Mouse (Mus musculus) C2C12 (cell line): ENCODE measurements around the gene Pbld1. TPM values are rescaled to one million over a fixed set of nuclear protein-coding genes. Genes with fewer than 3 reads are reported as not detected.

Experiments
- H3K27me3 ChIP-seq: one replicate; pipeline ENCODE4 v1.6.1; 2011; ENCODE audit not compliant: control insufficient read depth, insufficient read depth, insufficient read length
- H3K36me3 ChIP-seq: one replicate; pipeline ENCODE4 v1.6.1; 2011; ENCODE audit not compliant: control insufficient read depth, insufficient read depth
- H3K4me3 ChIP-seq: one replicate; pipeline ENCODE4 v1.5.1; 2011; ENCODE audit warnings: mild to moderate bottlenecking, control low read depth; ENCODE audit not compliant: poor library complexity, insufficient read depth, severe bottlenecking
- H3K79me2 ChIP-seq: one replicate; pipeline ENCODE4 v1.6.1; 2011; ENCODE audit not compliant: control insufficient read depth, insufficient read depth
- H3K79me3 ChIP-seq: one replicate; pipeline ENCODE4 v1.6.1; 2011; ENCODE audit warnings: low read depth, control low read depth
- H3ac ChIP-seq: one replicate; pipeline ENCODE3; 2011; ENCODE audit warnings: low read depth; ENCODE audit not compliant: control insufficient read depth, insufficient read length
- CEBPB ChIP-seq: IDR thresholded peaks from one replicate; pipeline ENCODE4 v1.6.1; 2011; ENCODE audit warnings: low read depth, mild to moderate bottlenecking, control low read depth, moderate library complexity
- CTCF ChIP-seq: IDR thresholded peaks from one replicate; pipeline ENCODE4 v1.5.1; 2011; ENCODE audit not compliant: control insufficient read depth, insufficient read depth, insufficient read length
- FOSL1 ChIP-seq: IDR thresholded peaks from one replicate; pipeline ENCODE4 v1.8.0; 2011; ENCODE audit warnings: mild to moderate bottlenecking, low read length; ENCODE audit not compliant: poor library complexity, insufficient read depth, severe bottlenecking
- MAX ChIP-seq: IDR thresholded peaks from one replicate; pipeline ENCODE4 v1.6.1; 2011; ENCODE audit warnings: mild to moderate bottlenecking, control low read depth
- MYOD1 ChIP-seq: IDR thresholded peaks from one replicate; pipeline ENCODE4 v1.6.1; 2011; ENCODE audit warnings: low read depth; ENCODE audit not compliant: control insufficient read depth, insufficient read length
- MYOG ChIP-seq: IDR thresholded peaks from one replicate; pipeline ENCODE4 v1.6.1; 2011; ENCODE audit not compliant: control insufficient read depth, insufficient read length; ENCODE audit errors: extremely low read depth
- USF1 ChIP-seq: IDR thresholded peaks from one replicate; pipeline ENCODE4 v1.6.1; 2011; ENCODE audit warnings: low read depth, mild to moderate bottlenecking, control low read depth, moderate library complexity
- long read RNA-seq, 2 experiments: library from polyadenylated mRNA; unstranded; transcript quantifications; one replicate each; pipeline ENCODE4 v2.0.0; 2019 to 2020
- polyA plus RNA-seq: library from polyadenylated mRNA; unstranded; fragments of >200 nt; fragmentation: generic; extraction: Trizol; gene quantifications from one replicate; pipeline ENCODE4 v1.2.1, GENCODE M21; 2012; ENCODE audit warnings: missing spikeins

Pbld1 gene
- polyA plus RNA-seq = 1.4 TPM
- long read RNA-seq, experiment 1 = 0 reads
- long read RNA-seq, experiment 2 = 0 reads

DNA sequence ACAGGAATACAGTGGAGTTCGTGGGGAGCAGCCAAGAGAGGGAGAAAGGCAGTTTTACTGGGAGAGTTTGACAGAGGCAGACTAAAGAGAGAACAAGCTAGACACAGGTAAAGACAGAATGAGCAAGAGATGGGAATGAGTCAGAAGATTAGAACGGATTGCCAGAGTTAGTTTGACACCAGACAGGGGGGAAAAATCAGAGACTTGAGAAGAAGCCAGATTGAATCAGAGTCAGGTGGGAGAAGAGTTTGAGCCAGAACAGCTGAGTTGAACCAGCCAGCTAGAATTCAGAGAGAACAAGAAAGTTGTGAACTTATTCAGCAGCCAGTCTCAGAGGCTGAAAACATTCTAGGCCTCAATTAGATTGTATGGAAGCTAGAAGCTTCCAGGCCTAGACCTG lies at the start of gene Pbld1:
Gene Pbld1, plus strand, starts transcription at position 301 of the 400 bp plus-strand sequence.
- H3ac ChIP-seq = no peak within 1 kb of the TSS
- TF ChIP-seq MYOD1 (no peak), MYOG (no peak), MAX (no peak), FOSL1 (no peak)
- H3K79me2 ChIP-seq = no peaks in the 10 kb centered on the region
- peaks cover 46% of the 10 kb centered on the region for H3K27me3 ChIP-seq
- no peaks in the 10 kb centered on the region for H3K36me3 ChIP-seq
- no peaks in the 10 kb centered on the region for H3K79me3 ChIP-seq
- no peak within 1 kb of the TSS for H3K4me3 ChIP-seq

GRCm38 (mm10) chr10:63010268-63010667 lies 49.7 kb upstream of the Pbld1 start:
- H3K4me3 ChIP-seq = no peak overlapping the region
- H3K27me3 ChIP-seq = no peaks in the 10 kb centered on the region
- H3K79me3 ChIP-seq = no peaks in the 10 kb centered on the region
- no peak overlapping the region for H3ac ChIP-seq
- no peaks in the 10 kb centered on the region for H3K79me2 ChIP-seq
- H3K36me3 ChIP-seq = peaks cover 94% of the 10 kb centered on the region
- no peak for TF ChIP-seq FOSL1
- no peak for TF ChIP-seq MYOD1
- TF ChIP-seq MAX = no peak
- TF ChIP-seq CEBPB = no peak
- TF ChIP-seq USF1 = no peak
- TF ChIP-seq MYOG = no peak
- TF ChIP-seq CTCF = no peak

- Histone ChIP-seq H3ac (no peak overlapping the region), H3K27me3 (no peaks in the 10 kb centered on the region), H3K79me2 (peaks cover 11% of the 10 kb centered on the region), H3K36me3 (peaks cover 97% of the 10 kb centered on the region), H3K79me3 (peaks cover 7% of the 10 kb centered on the region), H3K4me3 (no peak overlapping the region)
- TF ChIP-seq CTCF (no peak), MYOG (no peak), MAX (no peak), FOSL1 (no peak), MYOD1 (no peak), CEBPB (no peak), USF1 (no peak)
Measured at GRCm38 (mm10) chr10:63011556-63011955, 48.4 kb upstream of the Pbld1 start.

GRCm38 (mm10) chr10:63013476-63013875 lies 46.5 kb upstream of the Pbld1 start:
- TF ChIP-seq MYOD1 = no peak
- TF ChIP-seq FOSL1 = no peak
- no peak for TF ChIP-seq CTCF
- no peak for TF ChIP-seq CEBPB
- Histone ChIP-seq H3K4me3 (no peak overlapping the region), H3K27me3 (no peaks in the 10 kb centered on the region), H3K79me2 (peaks cover 30% of the 10 kb centered on the region), H3K79me3 (peaks cover 25% of the 10 kb centered on the region), H3K36me3 (peaks cover 97% of the 10 kb centered on the region), H3ac (no peak overlapping the region)

GRCm38 (mm10) chr10:63014168-63014567 lies 45.8 kb upstream of the Pbld1 start:
- no peak for TF ChIP-seq CTCF
- no peak for TF ChIP-seq FOSL1
- TF ChIP-seq MYOD1 = no peak
- Histone ChIP-seq H3K79me2 (peaks cover 37% of the 10 kb centered on the region), H3K79me3 (peaks cover 32% of the 10 kb centered on the region), H3K36me3 (peaks cover 97% of the 10 kb centered on the region), H3ac (no peak overlapping the region), H3K4me3 (no peak overlapping the region), H3K27me3 (no peaks in the 10 kb centered on the region)

DNA sequence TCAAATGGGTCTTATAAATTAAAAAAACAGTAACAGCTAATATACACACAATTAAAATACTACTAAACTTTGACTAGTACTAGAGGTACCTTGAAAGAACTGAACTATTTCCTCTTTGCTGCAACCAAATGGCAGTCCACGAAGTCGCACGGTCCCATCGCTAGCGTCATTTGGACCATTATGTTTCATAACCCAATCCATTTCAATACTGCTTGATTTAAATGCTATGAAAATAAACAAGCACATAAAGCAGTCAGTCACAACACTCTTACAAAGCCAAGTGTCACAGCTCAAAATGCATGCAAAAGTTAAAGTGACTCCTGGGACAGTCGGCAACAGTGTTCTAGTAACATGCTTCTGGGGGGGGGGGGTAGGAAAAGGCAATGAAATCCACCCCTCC lies 40.7 kb upstream of the Pbld1 start:
- Histone ChIP-seq H3K79me2 (peaks cover 82% of the 10 kb centered on the region), H3K4me3 (no peak overlapping the region), H3K36me3 (peaks cover 51% of the 10 kb centered on the region), H3K79me3 (peaks cover 69% of the 10 kb centered on the region), H3K27me3 (no peaks in the 10 kb centered on the region), H3ac (no peak overlapping the region)
- TF ChIP-seq FOSL1 = no peak
- TF ChIP-seq MYOD1 = no peak
- TF ChIP-seq USF1 = no peak
- no peak for TF ChIP-seq CEBPB
- TF ChIP-seq MAX = no peak
- no peak for TF ChIP-seq MYOG
- no peak for TF ChIP-seq CTCF
